In genomic region chr3:79415929-79416328, GRCm38 (mm10) we compare ENCODE assay signal across 13 mouse cellular contexts.
"Had no signal": no experiment of that assay in that cellular context is flagged by ENCODE, and none has a peak within 500 bp of the region (broad histone marks: within the 10 kb centered on the region; RNA-seq: fewer than 3 reads in every experiment).

No protein-coding gene starts in this region.

- H3K4me2 ChIP-seq: limb, embryonic 15.5 days; neural tube, embryonic 13.5 days had no signal

- DNase-seq: kidney, postnatal 36 days; layer of hippocampus, adult 9-11 months; layer of hippocampus, postnatal 36 days; lung, adult 18-20 months; retina, postnatal 1 day; right cerebral cortex, postnatal 4 days; spleen, adult 18-20 months; thymus, adult 18-20 months; thymus, postnatal 14 days had no signal

- H3K36me3 ChIP-seq: limb, embryonic 15.5 days; neural tube, embryonic 13.5 days had no signal

- H3K4me3 ChIP-seq: limb, embryonic 15.5 days; neural tube, embryonic 13.5 days had no signal

- H3K27ac ChIP-seq: kidney, postnatal 0 days; limb, embryonic 15.5 days; neural tube, embryonic 13.5 days had no signal

- H3K27me3 ChIP-seq: limb, embryonic 15.5 days; neural tube, embryonic 13.5 days had no signal

- ATAC-seq: intestine, embryonic 16.5 days had no signal

- H3K9me3 ChIP-seq: limb, embryonic 15.5 days; neural tube, embryonic 13.5 days had no signal

- H3K9ac ChIP-seq: limb, embryonic 15.5 days; neural tube, embryonic 13.5 days had no signal
